Mouse (Mus musculus): ENCODE measurements at regions not wholly inside any gene's neighbourhood (a gene's known extent, or its start where the extent isn't known, plus 50 kb on each side); places are given as distances from the start of the nearest gene placed in this dataset.
"Not testable (repeated sequence)": the region's sequence is repeated elsewhere in the genome, so short reads cannot be mapped to it uniquely, and the experiment has no call there.

DNA sequence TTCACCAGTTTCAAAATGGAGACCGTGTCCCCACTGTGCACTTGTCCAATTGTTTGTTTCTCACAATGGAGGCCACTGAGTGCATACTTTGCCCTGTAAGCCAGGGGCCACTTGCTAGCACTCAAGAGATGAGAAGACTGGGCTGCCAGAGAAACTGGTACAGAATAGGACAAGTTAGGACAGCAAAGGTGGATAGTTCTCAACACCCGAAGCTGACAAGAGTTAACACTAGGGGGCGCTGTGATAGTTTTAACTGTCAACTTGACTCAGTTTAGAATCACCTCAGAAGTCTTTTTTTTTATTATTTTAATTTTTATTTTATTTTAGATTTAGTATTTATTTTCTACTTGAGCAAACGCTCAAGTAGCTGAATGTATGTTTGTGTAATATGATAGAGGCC, 188.2 kb upstream of the Asap2 start:
- not testable (repeated sequence) for H3K27ac ChIP-seq; H3K4me3 ChIP-seq (replicated peaks); H3K4me1 ChIP-seq; H3K9ac ChIP-seq; H3K27me3 ChIP-seq; H3K36me3 ChIP-seq (replicated peaks); ATAC-seq (ENCODE audit: low FRiP score); H3K4me2 ChIP-seq
- peaks cover 26% of the 10 kb centered on the region for H3K9me3 ChIP-seq
- 72% methylated on average over 4 of the region's 4 CpGs for WGBS

DNA sequence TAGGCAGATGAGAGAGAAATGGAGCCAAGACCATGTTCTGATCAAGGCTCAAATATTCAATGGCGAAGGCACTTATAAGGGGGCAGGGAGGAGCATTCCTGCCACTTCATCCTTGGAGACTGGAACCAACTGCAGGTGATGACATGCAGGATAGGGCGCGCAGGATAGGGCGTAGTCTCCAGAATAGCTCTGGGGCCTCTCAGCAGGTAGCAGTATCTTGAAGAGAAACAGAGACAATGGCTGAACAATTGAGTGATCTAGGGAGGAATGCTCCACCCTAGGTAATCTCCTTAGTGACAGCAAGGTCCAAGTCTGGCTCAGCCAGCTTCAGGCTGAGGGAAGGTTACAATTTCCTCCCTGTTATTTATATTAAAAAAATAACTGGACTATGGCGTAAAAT, 184.8 kb upstream of the Asap2 start:
- not testable (repeated sequence) for H3K4me1 ChIP-seq
- peaks cover 32% of the 10 kb centered on the region for H3K9me3 ChIP-seq

DNA sequence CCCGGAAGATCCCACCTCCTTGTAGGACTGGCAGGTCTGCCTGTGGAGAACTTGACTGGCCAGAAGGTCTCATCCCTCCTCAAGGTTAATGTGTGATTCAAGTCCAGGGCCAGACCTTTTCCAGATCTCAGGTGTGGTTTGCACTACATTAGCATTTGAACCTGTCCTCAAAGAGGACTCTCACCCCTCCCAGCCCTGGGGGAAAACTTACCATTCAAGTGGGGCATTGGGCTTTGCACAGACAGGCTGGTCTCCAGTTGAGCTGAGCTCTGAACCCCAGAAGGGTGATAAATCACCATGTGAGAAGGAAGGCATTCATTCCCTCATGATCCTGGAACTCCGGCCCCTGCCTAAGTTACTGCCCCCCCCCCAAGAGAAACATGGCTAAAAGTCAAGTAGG, 183.6 kb upstream of the Asap2 start:
- Histone ChIP-seq H3K4me1 (no peaks in the 10 kb centered on the region), H3K36me3 (replicated peaks) (no peaks in the 10 kb centered on the region), H3K27ac (no peak overlapping the region), H3K27me3 (no peaks in the 10 kb centered on the region), H3K9me3 (peaks cover 35% of the 10 kb centered on the region), H3K4me3 (replicated peaks) (no peak overlapping the region), H3K4me2 (no peak overlapping the region), H3K9ac (no peak overlapping the region)
- 100% methylated on average over 2 of the region's 2 CpGs for WGBS
- ATAC-seq (ENCODE audit: low FRiP score) = no peak

More for the DNA sequence above, 184.8 kb upstream of the Asap2 start:
- H3K4me3 ChIP-seq (replicated peaks); H3K27me3 ChIP-seq; ATAC-seq (ENCODE audit: low FRiP score); H3K36me3 ChIP-seq (replicated peaks); H3K9ac ChIP-seq; H3K4me2 ChIP-seq; H3K27ac ChIP-seq: not testable (repeated sequence)
- WGBS = 91% methylated on average over 5 of the region's 5 CpGs

DNA sequence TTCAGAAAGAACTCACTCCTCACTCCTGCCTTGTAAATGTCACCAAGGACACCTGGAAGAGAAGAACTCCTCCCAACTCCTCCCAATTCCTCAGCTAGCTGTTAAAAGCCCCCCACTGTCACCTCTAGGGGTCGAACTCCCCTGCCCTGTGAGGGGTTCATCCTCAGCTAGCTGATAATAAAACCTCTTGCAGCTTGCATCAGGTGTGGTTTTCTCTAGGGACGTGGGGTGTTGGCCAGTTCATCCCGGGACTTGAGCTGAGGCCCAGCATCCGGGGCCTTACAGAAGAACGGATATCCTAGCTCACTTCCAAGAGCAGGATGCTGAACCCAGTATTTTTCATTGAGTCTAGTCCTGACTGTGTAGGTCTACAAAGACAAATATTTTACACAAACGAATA, 176.4 kb upstream of the Asap2 start:
- ATAC-seq (ENCODE audit: low FRiP score); H3K4me3 ChIP-seq (replicated peaks); H3K4me2 ChIP-seq; H3K27ac ChIP-seq; H3K4me1 ChIP-seq; H3K27me3 ChIP-seq; H3K36me3 ChIP-seq (replicated peaks); H3K9ac ChIP-seq: not testable (repeated sequence)
- peaks cover 56% of the 10 kb centered on the region for H3K9me3 ChIP-seq
- 84% methylated on average over 6 of the region's 6 CpGs for WGBS

DNA sequence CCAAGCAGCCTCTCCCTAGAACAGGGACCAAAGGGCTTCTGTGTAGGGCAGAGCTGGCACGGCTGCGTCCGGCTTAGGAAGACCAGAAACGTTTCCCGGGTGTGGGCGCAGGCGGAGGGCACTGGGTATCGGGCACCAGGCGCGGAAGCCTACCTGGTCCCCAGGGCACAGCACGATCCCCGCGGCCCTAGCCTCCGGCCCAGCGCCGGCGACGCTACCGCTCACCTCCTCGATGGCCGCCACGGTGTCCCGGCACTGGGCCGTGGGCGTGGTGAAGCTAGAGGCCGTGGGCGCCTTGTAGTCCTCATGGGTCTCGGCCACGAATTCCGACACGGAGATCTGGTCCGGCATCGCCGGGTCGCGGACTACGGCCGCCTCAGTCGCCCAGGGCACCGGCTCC, 175.1 kb upstream of the Asap2 start:
- 31% methylated on average over 40 of the region's 40 CpGs for WGBS
- H3K27ac ChIP-seq; H3K9ac ChIP-seq; ATAC-seq (ENCODE audit: low FRiP score); H3K36me3 ChIP-seq (replicated peaks); H3K4me1 ChIP-seq; H3K27me3 ChIP-seq: not testable (repeated sequence)
- Histone ChIP-seq H3K4me2 (peak overlapping the region; percentile 15; the same call in 1 of the 2 replicates), H3K4me3 (replicated peaks) (peak overlapping the region; percentile 26), H3K9me3 (peaks cover 46% of the 10 kb centered on the region)

DNA sequence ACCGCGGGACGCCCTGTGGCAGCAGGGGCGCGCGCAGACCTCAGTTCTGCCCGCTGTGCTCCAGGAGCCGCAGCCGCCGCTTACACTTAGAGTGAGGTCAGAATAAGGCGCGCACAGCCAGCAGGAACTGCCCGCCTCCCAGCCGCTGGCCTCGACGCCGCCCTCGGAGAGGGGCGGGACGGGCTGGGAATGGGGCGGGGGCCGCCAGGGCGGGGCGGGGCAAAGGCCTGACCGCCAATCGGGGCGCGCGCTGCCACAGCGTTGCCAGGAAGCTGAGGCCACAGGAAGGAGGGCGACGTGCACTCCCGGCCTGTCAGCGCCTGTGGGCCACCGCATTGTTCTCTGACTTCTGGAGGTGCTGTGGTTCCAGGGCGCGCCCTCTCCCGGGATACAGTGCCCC, 174.7 kb upstream of the Asap2 start:
- Histone ChIP-seq H3K9me3 (peaks cover 44% of the 10 kb centered on the region), H3K36me3 (replicated peaks) (no peaks in the 10 kb centered on the region), H3K4me3 (replicated peaks) (peak overlapping the region; percentile 26), H3K27ac (no peak overlapping the region), H3K4me2 (peak overlapping the region; percentile 15; the same call in 1 of the 2 replicates), H3K4me1 (no peaks in the 10 kb centered on the region), H3K27me3 (no peaks in the 10 kb centered on the region), H3K9ac (no peak overlapping the region)
- WGBS = 16% methylated on average over 29 of the region's 38 CpGs
- ATAC-seq (ENCODE audit: low FRiP score) = no peak

DNA sequence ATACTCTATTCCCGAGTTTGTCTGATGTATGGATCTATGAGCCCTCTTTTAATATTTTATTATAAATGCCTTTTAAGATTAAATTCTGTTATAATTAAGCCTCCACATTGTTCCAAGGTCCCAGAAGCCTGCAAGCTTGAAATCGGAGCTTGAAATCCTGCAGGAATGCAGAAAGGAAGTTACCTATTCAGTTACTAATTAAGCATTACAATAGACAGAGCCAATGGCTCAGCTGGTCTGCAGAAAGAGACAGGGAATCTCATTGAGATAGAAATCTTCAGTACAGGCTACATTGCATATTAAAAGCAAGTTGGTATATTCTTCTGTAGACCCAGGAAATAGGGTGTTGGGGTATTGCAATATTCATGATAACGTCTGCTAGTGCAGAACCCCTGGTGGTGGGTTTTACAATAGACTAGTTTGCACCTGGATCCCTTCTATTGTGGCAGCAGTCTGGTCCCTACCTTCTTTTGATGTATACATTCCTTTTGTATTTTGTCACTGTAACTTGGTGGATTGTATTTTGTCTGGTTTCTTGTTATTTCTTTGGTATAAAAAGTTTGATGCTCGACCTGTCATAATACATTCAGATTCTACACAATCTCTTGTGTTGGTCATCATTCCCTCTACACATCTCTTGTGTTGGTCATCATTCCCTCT, 146.5 kb upstream of the Asap2 start:
- H3K9me3 ChIP-seq = peaks cover 36% of the 10 kb centered on the region
- not testable (repeated sequence) for ATAC-seq (ENCODE audit: low FRiP score); H3K27ac ChIP-seq; H3K4me3 ChIP-seq (replicated peaks); H3K27me3 ChIP-seq; H3K36me3 ChIP-seq (replicated peaks); H3K9ac ChIP-seq; H3K4me1 ChIP-seq; H3K4me2 ChIP-seq
- WGBS = 81% methylated on average over 4 of the region's 4 CpGs

DNA sequence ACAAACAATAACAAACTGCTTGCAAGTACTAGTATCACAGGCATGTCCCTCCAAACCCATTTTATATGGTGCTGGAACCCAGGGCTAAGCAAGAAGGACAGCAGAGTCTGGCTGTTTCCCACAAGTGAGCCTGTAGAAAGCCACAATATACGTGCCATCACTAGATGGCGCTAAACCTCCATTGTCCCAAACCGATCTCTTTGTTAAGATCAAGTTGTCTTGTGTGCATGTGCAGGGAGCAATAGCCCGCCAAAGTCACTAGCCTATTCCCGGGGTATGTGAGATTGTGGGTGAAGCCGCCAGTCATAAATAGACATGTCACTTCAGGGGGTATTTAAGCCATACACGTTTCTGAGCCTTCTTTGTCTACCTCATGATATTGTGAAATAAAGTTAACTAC, 145.4 kb upstream of the Asap2 start:
- H3K4me3 ChIP-seq (replicated peaks) = 0 out of 2 replicates have a peak overlapping the region, but pooled peaks have one; percentile 7
- 43% methylated on average over 7 of the region's 7 CpGs for WGBS
- H3K36me3 ChIP-seq (replicated peaks); H3K9ac ChIP-seq; H3K27ac ChIP-seq; ATAC-seq (ENCODE audit: low FRiP score); H3K27me3 ChIP-seq; H3K4me1 ChIP-seq: not testable (repeated sequence)
- peak overlapping the region; percentile 4; the same call in 1 of the 2 replicates for H3K4me2 ChIP-seq
- peaks cover 36% of the 10 kb centered on the region for H3K9me3 ChIP-seq

DNA sequence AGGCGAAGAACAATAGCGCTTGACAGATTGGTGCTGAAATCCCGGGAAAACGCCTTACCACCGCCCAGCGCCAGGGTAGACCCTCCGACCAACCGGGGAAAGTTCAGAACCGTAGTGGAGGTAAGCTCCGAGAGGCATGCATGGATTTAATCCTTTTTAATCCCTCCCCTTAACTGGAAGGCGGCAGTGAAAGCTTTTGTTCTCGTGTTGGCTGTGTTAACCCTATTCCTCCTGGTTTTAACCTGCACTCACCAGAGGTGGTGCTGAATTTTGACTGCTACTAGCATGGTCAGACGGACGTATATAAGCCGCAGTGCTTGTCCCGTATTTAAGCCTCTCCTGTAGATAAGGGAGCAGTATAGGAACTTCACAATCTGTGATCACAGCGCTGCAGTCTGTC, 145.0 kb upstream of the Asap2 start:
- Histone ChIP-seq H3K4me3 (replicated peaks) (0 out of 2 replicates have a peak overlapping the region, but pooled peaks have one; percentile 7), H3K4me2 (peak overlapping the region; percentile 4; the same call in 1 of the 2 replicates), H3K9ac (no peak overlapping the region), H3K27me3 (no peaks in the 10 kb centered on the region), H3K4me1 (no peaks in the 10 kb centered on the region), H3K27ac (no peak overlapping the region), H3K36me3 (replicated peaks) (no peaks in the 10 kb centered on the region), H3K9me3 (peaks cover 39% of the 10 kb centered on the region)
- no peak for ATAC-seq (ENCODE audit: low FRiP score)
- WGBS = 56% methylated on average over 17 of the region's 17 CpGs

DNA sequence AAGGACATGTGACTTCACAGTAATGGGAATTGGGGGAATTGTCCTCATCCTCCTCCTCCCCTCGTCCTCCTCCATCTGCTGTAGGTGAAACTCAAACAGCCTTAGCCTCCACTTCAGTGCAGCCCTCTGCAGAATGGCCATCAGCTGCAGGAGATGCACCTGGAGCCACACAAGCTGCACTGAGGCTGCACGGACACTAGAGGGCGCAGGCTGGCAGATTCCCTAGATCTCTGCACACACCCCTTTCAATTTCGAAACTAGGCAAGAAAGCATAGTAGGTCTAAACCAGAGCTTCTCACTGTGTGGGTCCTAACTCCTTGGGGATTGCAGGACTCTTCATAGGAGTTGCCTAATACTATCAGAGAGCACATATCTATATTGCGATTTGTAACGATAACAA, 106.2 kb upstream of the Asap2 start:
- not testable (repeated sequence) for H3K27ac ChIP-seq; H3K36me3 ChIP-seq (replicated peaks); H3K4me1 ChIP-seq; H3K9ac ChIP-seq; ATAC-seq (ENCODE audit: low FRiP score); H3K27me3 ChIP-seq; H3K4me2 ChIP-seq; H3K4me3 ChIP-seq (replicated peaks)
- 72% methylated on average over 6 of the region's 6 CpGs for WGBS
- peaks cover 33% of the 10 kb centered on the region for H3K9me3 ChIP-seq

DNA sequence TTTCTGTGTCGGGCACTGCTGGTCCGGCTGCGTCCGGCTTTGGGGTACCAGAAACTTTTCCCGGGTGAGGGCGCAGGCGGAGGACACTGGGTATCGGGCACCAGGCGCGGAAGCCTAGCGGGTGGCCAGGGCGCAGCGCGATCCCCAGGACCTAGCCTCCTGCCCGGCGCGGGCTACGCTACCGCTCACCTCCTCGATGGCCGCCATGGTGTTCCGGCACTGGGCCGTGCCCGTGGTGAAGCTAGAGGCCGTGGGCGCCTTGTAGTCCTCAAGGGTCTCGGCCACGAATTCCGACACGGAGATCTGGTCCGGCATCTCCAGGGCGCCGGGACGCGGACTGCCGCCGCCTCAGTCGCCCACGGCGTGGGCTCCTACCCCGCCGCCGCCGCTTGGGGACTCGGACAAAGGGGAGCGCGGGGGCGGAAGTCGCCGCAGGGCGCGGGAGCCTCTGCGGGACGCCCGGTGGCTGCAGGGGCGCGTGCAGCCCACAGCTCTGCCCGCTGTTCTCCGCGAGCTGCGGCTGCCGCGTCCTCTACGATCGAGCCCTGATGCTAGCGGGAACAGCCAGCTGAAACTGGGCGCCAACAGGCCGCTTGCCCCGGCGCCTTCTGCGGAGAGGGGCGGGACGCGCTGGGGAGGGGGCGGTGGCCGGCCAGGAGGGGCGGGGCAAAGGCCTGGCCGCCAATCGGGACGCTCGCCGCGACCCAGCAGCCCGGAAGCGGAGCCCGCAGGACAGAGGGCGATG, 69.4 kb upstream of the Asap2 start:
- Histone ChIP-seq H3K9ac (peak overlapping the region; percentile 85), H3K4me2 (peak overlapping the region; percentile 44), H3K36me3 (replicated peaks) (peaks cover 17% of the 10 kb centered on the region), H3K4me3 (replicated peaks) (peak overlapping the region; percentile 83), H3K27ac (peak overlapping the region; percentile 89), H3K9me3 (peaks cover 20% of the 10 kb centered on the region)
- not testable (repeated sequence) for H3K27me3 ChIP-seq, H3K4me1 ChIP-seq
- peak; percentile 100 for ATAC-seq (ENCODE audit: low FRiP score)
- under 1% methylated on average over 66 of the region's 87 CpGs for WGBS

DNA sequence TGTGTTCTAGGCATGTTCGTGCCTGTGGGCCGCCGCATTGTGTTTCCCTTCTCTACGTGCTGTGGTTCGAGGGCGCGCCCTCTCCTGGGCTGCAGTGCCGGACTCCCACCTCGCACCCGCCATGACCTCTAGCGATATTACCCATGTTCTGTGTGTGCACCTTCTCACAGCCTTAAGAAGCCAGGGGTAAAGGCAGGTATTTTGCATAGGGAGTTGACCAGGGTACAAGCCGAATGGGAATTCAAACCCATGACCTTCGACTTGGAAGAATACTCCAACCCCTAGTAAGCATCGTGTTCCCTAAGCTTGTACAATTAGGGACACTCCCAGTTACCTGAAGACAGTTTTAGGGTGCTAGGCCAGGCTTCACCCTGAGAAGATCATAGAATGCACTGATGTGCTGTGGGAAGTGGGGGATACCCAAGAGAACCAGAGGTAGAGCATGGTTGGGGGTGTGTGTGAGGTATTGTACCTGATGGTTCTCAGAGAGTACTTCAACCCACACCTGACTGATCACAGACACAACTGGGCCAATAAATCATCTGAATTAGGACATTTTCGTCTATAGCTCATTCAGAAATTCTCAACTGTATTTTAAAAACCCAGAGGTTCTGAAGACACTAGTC, 68.7 kb upstream of the Asap2 start:
- WGBS = 12% methylated on average over 15 of the region's 15 CpGs
- H3K9ac ChIP-seq; H3K4me1 ChIP-seq; H3K27me3 ChIP-seq; H3K27ac ChIP-seq; ATAC-seq (ENCODE audit: low FRiP score): not testable (repeated sequence)
- Histone ChIP-seq H3K9me3 (peaks cover 14% of the 10 kb centered on the region), H3K36me3 (replicated peaks) (peaks cover 11% of the 10 kb centered on the region), H3K4me2 (peak overlapping the region; percentile 44), H3K4me3 (replicated peaks) (peak overlapping the region; percentile 83)

Data from forebrain, embryonic 12.5 days (tissue).